Mouse (Mus musculus): ENCODE measurements around the gene Rreb1.

- TF ChIP-seq CTCF (IDR thresholded peaks at IDR 0.05) (peak; percentile 95), EP300 (IDR thresholded peaks at IDR 0.05) (no peak)
Observed at GRCm38 (mm10) chr13:37969337-37969736, 191.1 kb downstream of the Rreb1 start.

Measured in lung, postnatal 0 days (tissue).